Mouse (Mus musculus) G1E (cell line): ENCODE data around the gene St8sia1. TPM values are rescaled to one million over a fixed set of nuclear protein-coding genes. Genes with fewer than 3 reads are reported as not detected.

Source experiments
- ATAC-seq: 2 replicates; pipeline ENCODE4 v1.8.0; 2016; ENCODE audit warnings: mild to moderate bottlenecking; ENCODE audit not compliant: insufficient number of reproducible peaks, poor library complexity, low FRiP score, severe bottlenecking; ENCODE audit errors: extremely low read depth
- DNase-seq: peaks from one replicate; pipeline ENCODE4 v3.0.0; 2012; ENCODE audit warnings: low spot score
- H3K27me3 ChIP-seq: 2 replicates; pipeline ENCODE4 v1.6.1; 2012; ENCODE audit warnings: mild to moderate bottlenecking, low read length, inconsistent platforms; ENCODE audit not compliant: insufficient read depth
- H3K36me3 ChIP-seq: replicated peaks from 2 replicates; pipeline ENCODE3; 2012; ENCODE audit warnings: mild to moderate bottlenecking, inconsistent platforms
- H3K4me1 ChIP-seq: 2 replicates; pipeline ENCODE4 v1.6.1; 2012; ENCODE audit warnings: low read depth, low read length, inconsistent platforms, mixed read lengths; ENCODE audit not compliant: insufficient read depth
- H3K4me3 ChIP-seq: 2 replicates; pipeline ENCODE4 v1.5.1; 2012; ENCODE audit warnings: low read depth, mild to moderate bottlenecking, inconsistent platforms, low read length, moderate library complexity, mixed read lengths
- H3K9me3 ChIP-seq: replicated peaks from 2 replicates; pipeline ENCODE4 v1.6.1; 2012; ENCODE audit warnings: inconsistent platforms
- CTCF ChIP-seq: IDR thresholded peaks from 2 replicates; pipeline ENCODE4 v1.5.1; 2012; ENCODE audit warnings: low read depth, low read length, inconsistent platforms, mixed read lengths
- GATA1 ChIP-seq: IDR thresholded peaks from 2 replicates; pipeline ENCODE4 v1.6.1; 2012; ENCODE audit warnings: borderline replicate concordance, low read length, inconsistent platforms, mixed read lengths
- GATA2 ChIP-seq: IDR thresholded peaks from 2 replicates; pipeline ENCODE4 v1.6.1; 2012; ENCODE audit warnings: low read depth, low read length, inconsistent platforms, borderline replicate concordance
- POLR2AphosphoS5 ChIP-seq: IDR thresholded peaks from 2 replicates; pipeline ENCODE4 v1.6.1; 2012; ENCODE audit warnings: low read depth, low read length, inconsistent platforms; ENCODE audit not compliant: insufficient replicate concordance
- TAL1 ChIP-seq: conservative IDR thresholded peaks from 2 replicates; pipeline ENCODE4 v1.6.1; 2012; ENCODE audit warnings: low read depth, low read length, inconsistent platforms, mixed read lengths
- polyA plus RNA-seq: library from polyadenylated mRNA; stranded (reverse); fragments of >175 nt; gene quantifications from 2 replicates; pipeline ENCODE4 v1.2.3, GENCODE M21; 2012
- total RNA-seq, 2 experiments: library from RNA; stranded (forward) in 1 of 2; stranded (reverse) in 1 of 2; fragments of 200-1000 nt in 1 of 2; fragments of >200 nt in 1 of 2; fragmentation: Nextera tagmentation in 1 of 2; gene quantifications; 2 replicates each; pipeline ENCODE4 v1.2.3; 2014 to 2017

St8sia1 gene
- total and polyA plus RNA-seq, 3 experiments = 0.11 TPM; not detected in 2

DNA sequence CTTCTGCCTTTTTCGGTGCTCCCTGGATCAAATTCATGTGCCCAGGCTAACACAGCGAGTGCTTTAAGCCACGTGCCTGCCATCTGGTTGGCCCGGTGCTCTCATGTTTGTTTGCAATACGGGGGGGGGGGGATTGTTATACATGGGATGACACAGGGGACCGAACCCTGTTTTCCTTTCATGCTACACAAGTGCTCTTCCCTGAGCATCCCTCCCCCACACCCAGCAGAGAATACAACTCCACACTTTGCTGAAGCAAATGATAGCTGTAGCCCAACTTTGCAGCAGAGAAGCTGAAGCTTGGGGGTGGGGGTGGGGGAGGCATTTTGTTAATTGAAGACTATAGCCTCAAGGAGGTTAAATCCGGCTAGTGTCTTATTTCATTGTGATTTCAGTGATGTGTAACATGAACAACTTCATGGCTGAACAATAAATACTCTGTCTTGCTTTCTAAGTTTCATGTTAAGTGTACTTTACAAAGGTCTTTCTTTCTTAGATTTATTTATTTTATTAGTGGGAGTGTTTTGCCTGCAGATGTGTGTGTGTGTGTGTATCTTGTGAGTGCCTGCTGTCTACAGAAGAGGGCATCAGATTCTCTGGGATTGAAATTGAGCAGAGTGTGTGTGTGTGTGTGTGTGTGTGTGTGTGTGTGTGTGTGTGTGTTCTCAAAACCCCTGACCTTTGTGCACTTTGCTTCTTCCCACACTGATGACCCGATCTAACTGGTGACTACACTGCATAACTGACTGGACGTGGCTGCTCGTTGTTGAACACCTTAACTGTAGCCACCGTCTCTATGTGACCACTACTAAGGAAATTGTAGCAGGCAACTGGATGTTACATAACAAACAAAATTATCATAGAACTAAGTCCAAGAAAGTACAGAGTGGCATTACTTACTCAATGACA, 161.4 kb downstream of the St8sia1 start:
- H3K4me3 ChIP-seq = no peak overlapping the region
- no peaks in the 10 kb centered on the region for H3K9me3 ChIP-seq
- H3K36me3 ChIP-seq = no peaks in the 10 kb centered on the region
- TF ChIP-seq GATA2 (no peak), CTCF (no peak), TAL1 (no peak), GATA1 (no peak), POLR2AphosphoS5 (no peak)
- H3K27me3 ChIP-seq = no peaks in the 10 kb centered on the region; the same call in 1 of the 2 replicates
- peaks cover 60% of the 10 kb centered on the region for H3K4me1 ChIP-seq
- DNase-seq (no peak), ATAC-seq (no peak)

DNA sequence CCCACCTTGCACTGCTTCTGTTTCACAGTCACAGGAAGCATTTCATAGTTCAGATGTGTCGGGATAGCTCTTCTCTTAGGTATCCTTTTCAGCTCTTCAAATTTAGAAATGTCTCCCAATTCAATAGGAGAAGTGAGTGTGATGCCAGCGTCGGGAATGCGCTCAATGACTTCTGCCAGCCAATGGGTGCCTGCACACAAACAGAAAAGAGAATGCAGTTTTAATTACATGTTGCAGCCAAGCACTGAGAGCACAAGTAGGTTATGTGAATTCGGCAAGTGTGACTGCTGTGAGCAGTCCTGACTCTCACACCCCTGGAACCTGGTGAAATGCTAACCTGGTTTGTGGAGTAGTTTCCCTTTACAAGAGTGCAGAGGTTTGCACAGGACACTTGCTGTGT, 162.6 kb downstream of the St8sia1 start:
- ATAC-seq (no peak), DNase-seq (no peak)
- H3K4me3 ChIP-seq = no peak overlapping the region
- peaks cover 65% of the 10 kb centered on the region for H3K4me1 ChIP-seq
- no peaks in the 10 kb centered on the region; the same call in 1 of the 2 replicates for H3K27me3 ChIP-seq
- no peaks in the 10 kb centered on the region for H3K36me3 ChIP-seq
- TF ChIP-seq CTCF (no peak), GATA2 (no peak), GATA1 (no peak), TAL1 (no peak), POLR2AphosphoS5 (no peak)
- no peaks in the 10 kb centered on the region for H3K9me3 ChIP-seq

DNA sequence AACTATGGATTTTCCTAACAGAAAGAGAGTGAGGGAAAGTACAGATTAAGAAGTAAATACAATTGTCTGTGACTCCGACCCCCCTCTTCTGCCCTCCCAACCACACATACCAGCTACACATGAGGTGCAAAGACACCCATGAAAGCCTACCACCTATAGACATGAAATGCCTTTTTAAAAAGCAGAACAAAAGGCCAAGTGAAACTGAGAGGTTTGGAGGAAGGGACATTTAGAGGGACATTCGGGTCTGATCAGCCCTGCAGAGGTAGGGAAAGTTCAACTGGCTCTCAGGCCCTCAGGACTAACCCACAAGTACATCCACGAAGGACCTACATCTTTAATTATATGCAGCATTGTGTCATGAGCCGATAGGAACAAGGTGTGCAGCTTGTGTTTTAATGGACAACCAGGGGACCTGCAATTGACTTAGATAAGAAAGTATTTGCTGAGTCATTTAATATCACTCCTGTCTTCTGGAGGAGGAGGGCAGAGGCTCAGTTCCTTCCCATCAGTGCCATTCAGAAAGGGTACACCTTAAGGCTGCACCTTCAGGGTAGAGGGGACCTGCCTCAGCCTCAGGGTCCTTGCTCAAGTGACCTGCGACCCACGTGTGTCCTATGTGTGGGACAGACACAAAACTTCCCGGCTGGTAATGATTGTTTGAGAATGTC, 164.4 kb downstream of the St8sia1 start:
- no peaks in the 10 kb centered on the region for H3K9me3 ChIP-seq
- H3K27me3 ChIP-seq = no peaks in the 10 kb centered on the region; the same call in 1 of the 2 replicates
- TF ChIP-seq POLR2AphosphoS5 = no peak
- peak; percentile 70 for TF ChIP-seq TAL1
- peaks cover 54% of the 10 kb centered on the region for H3K4me1 ChIP-seq
- ATAC-seq (peak; percentile 80), DNase-seq (peak; percentile 43)
- peak overlapping the region; percentile 39; the same call in 1 of the 2 replicates for H3K4me3 ChIP-seq
- no peaks in the 10 kb centered on the region for H3K36me3 ChIP-seq

DNA sequence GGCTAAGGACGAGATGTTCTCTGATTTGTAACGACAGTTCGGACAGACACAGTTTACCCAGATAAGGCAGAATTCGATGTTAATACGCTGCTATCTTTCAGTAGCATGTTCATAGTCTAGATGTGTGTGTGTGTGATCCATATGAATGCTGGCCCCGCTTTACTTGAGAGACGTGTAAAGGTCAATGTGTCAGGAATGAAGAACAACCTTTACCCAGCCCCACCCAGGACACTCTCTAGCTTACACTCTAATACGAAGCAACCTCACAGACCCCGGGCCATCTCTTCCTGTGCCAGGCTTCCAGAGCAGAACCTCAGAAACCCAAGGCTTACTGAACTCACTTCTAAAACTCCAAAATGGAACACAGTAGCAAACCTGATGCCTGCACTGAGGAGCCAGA, 165.4 kb downstream of the St8sia1 start:
- Histone ChIP-seq H3K4me1 (peaks cover 51% of the 10 kb centered on the region), H3K27me3 (no peaks in the 10 kb centered on the region; the same call in none of the 2 replicates), H3K36me3 (no peaks in the 10 kb centered on the region), H3K4me3 (no peak overlapping the region; the same call in 1 of the 2 replicates), H3K9me3 (no peaks in the 10 kb centered on the region)
- TF ChIP-seq POLR2AphosphoS5 = no peak
- no peak for TF ChIP-seq GATA2
- no peak for TF ChIP-seq TAL1
- no peak for TF ChIP-seq CTCF
- TF ChIP-seq GATA1 = no peak
- ATAC-seq (peak; percentile 17), DNase-seq (no peak)

DNA sequence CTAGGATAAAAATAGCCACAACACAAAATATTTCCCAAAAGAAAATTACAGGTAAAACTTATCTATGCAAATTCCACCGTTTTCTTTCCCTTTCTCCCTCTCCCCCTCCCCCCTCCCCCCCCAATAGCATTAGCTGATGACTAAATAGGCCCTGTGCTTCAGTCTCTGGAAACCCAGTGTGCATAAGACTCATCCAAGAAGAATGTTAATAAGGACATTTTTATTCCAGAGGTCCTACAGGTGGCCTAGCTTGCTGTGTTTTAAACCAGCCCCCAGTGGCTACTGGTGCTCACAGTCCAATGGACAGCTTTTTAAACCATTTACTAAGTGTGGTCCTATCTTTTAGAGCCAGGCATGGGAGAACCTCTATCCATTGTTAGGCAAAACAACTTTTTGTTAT, 166.3 kb downstream of the St8sia1 start:
- peaks cover 3% of the 10 kb centered on the region for H3K27me3 ChIP-seq
- no peak for DNase-seq
- ATAC-seq = no peak
- H3K4me3 ChIP-seq = no peak overlapping the region
- no peaks in the 10 kb centered on the region for H3K9me3 ChIP-seq
- H3K36me3 ChIP-seq = no peaks in the 10 kb centered on the region
- no peak for TF ChIP-seq GATA2
- TF ChIP-seq GATA1 = no peak
- no peak for TF ChIP-seq TAL1
- TF ChIP-seq POLR2AphosphoS5 = no peak
- TF ChIP-seq CTCF = no peak
- peaks cover 58% of the 10 kb centered on the region for H3K4me1 ChIP-seq

DNA sequence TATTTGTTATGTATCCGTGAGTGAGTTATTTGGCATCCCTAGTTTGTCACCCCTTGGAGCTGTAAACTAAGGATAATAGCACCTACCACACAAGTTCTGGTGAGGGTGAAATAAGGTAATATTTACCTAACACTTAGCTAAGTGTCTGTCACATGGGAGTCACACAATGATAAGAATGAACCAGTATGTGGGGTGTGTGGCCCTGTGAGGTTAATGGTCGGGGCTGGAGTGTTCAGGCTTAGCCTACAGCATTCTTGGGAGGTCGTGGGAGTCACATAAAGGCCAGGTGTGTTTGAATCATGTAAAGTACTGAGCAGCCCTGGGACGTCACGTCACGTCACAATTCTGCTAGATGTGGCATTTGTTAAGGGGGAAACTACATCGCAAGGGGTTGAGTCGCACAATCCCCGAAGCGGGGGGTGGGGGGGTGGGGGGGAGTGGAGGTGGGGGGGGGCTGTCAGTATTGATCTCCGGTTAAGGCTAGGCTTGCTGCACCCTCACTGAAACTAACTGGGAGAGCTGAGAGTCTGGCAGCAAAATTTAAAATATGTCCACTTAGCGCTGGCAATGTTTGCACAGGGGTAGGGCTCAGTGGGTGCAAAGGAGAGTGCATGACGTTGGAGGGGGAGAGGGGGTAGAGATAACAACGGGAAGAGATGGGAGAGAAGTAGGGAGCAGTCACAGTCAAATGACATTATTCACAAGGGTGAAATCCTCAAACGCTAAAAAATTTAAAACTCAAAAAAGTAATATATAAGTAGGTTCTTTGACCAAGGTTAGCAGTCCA, 168.4 kb downstream of the St8sia1 start:
- ATAC-seq (no peak), DNase-seq (no peak)
- peaks cover 47% of the 10 kb centered on the region for H3K4me1 ChIP-seq
- no peak for TF ChIP-seq GATA2
- no peak for TF ChIP-seq CTCF
- TF ChIP-seq POLR2AphosphoS5 = no peak
- no peak for TF ChIP-seq TAL1
- no peak for TF ChIP-seq GATA1
- peaks cover 3% of the 10 kb centered on the region for H3K27me3 ChIP-seq
- H3K4me3 ChIP-seq = no peak overlapping the region
- no peaks in the 10 kb centered on the region for H3K36me3 ChIP-seq
- H3K9me3 ChIP-seq = no peaks in the 10 kb centered on the region
